Mouse (Mus musculus): ENCODE data around the gene Odf2l. TPM values are rescaled to one million over a fixed set of nuclear protein-coding genes. Genes with fewer than 3 reads are reported as not detected.

The Odf2l gene
- polyA plus RNA-seq, 1 experiment from 2014 or later, result 8.3 TPM

GRCm38 (mm10) chr3:145171390-145172060 lies 53.1 kb downstream of the Odf2l start:
- ATAC-seq, result no peak
- H3K4me1 ChIP-seq, result no peaks in the 10 kb centered on the region
- H3K9ac ChIP-seq, result no peak overlapping the region
- H3K4me3 ChIP-seq, result no peak overlapping the region
- no peaks in the 10 kb centered on the region for H3K36me3 ChIP-seq
- no peaks in the 10 kb centered on the region for H3K9me3 ChIP-seq (replicated peaks)
- 47% methylated on average over 4 of the region's 4 CpGs for WGBS (ENCODE audit: insufficient replicate concordance)
- H3K27ac ChIP-seq, result no peak overlapping the region
- no peaks in the 10 kb centered on the region for H3K27me3 ChIP-seq (replicated peaks)
- H3K4me2 ChIP-seq, result no peak overlapping the region

DNA sequence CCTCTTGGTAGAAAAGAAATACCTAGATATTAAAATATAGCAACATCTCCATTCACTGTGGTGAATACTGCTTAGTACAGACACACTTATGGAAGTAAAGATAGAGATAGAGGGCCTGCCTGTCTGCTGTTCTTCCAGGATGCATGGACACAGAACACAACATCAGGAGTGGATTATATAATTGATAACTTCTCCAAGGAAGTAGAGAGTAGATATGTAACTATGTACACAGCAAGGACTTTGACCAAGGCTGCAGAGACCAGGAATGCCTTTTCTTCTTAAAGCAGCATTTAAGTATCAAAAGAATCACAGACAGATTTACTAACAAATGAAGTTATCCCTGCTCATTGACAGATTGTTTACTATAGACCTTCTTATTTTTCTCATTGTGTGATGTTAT lies 66.3 kb downstream of the Odf2l start:
- H3K9me3 ChIP-seq (replicated peaks), result no peaks in the 10 kb centered on the region
- H3K27me3 ChIP-seq (replicated peaks), result no peaks in the 10 kb centered on the region
- no peak for ATAC-seq
- H3K4me3 ChIP-seq, result no peak overlapping the region
- H3K4me1 ChIP-seq, result no peaks in the 10 kb centered on the region
- no peaks in the 10 kb centered on the region for H3K36me3 ChIP-seq
- no peak overlapping the region for H3K27ac ChIP-seq
- no peak overlapping the region for H3K9ac ChIP-seq
- H3K4me2 ChIP-seq, result no peak overlapping the region

GRCm38 (mm10) chr3:145191972-145192371 lies 73.6 kb downstream of the Odf2l start:
- H3K36me3 ChIP-seq, result no peaks in the 10 kb centered on the region
- H3K4me2 ChIP-seq, result no peak overlapping the region
- WGBS (ENCODE audit: insufficient replicate concordance), result 30% methylated on average over 2 of the region's 2 CpGs
- no peak for ATAC-seq
- no peaks in the 10 kb centered on the region for H3K9me3 ChIP-seq (replicated peaks)
- H3K9ac ChIP-seq, result no peak overlapping the region
- no peak overlapping the region for H3K27ac ChIP-seq
- H3K4me3 ChIP-seq, result no peak overlapping the region
- no peaks in the 10 kb centered on the region for H3K27me3 ChIP-seq (replicated peaks)
- no peaks in the 10 kb centered on the region for H3K4me1 ChIP-seq

GRCm38 (mm10) chr3:145195240-145195923 lies 77.0 kb downstream of the Odf2l start:
- no peaks in the 10 kb centered on the region for H3K36me3 ChIP-seq
- H3K9ac ChIP-seq, result no peak overlapping the region
- H3K27ac ChIP-seq, result no peak overlapping the region
- H3K4me1 ChIP-seq, result no peaks in the 10 kb centered on the region
- ATAC-seq, result no peak
- no peaks in the 10 kb centered on the region for H3K9me3 ChIP-seq (replicated peaks)
- no peaks in the 10 kb centered on the region for H3K27me3 ChIP-seq (replicated peaks)
- 49% methylated on average over 8 of the region's 8 CpGs for WGBS (ENCODE audit: insufficient replicate concordance)
- no peak overlapping the region for H3K4me2 ChIP-seq
- H3K4me3 ChIP-seq, result no peak overlapping the region

- Histone ChIP-seq H3K36me3 (no peaks in the 10 kb centered on the region), H3K9ac (no peak overlapping the region), H3K4me3 (no peak overlapping the region), H3K27ac (no peak overlapping the region), H3K27me3 (replicated peaks) (no peaks in the 10 kb centered on the region), H3K9me3 (replicated peaks) (no peaks in the 10 kb centered on the region), H3K4me1 (no peaks in the 10 kb centered on the region), H3K4me2 (no peak overlapping the region)
- no peak for ATAC-seq
- WGBS (ENCODE audit: insufficient replicate concordance), result 71% methylated on average over 2 of the region's 2 CpGs
Measured at GRCm38 (mm10) chr3:145198050-145198449, 79.7 kb downstream of the Odf2l start.

Other genes with a start within 250 kb of the Odf2l start
- not detected in 2 replicates for gene Clca4b, start 186.1 kb upstream of the Odf2l start, polyA plus RNA-seq (2016; fragmentation: Nextera tagmentation; extraction: Ambion mirVana)
- not detected in 2 replicates for gene Clca4a, start 143.5 kb upstream of the Odf2l start, polyA plus RNA-seq (2016; fragmentation: Nextera tagmentation; extraction: Ambion mirVana)
- 0.04 TPM in 1 of 2 replicates, not detected in the other for gene Clca1, start 85.8 kb upstream of the Odf2l start, polyA plus RNA-seq (2016; fragmentation: Nextera tagmentation; extraction: Ambion mirVana)
- not detected in 2 replicates for gene Clca2, start 19.1 kb upstream of the Odf2l start, polyA plus RNA-seq (2016; fragmentation: Nextera tagmentation; extraction: Ambion mirVana)
- gene Col24a1, start 173.9 kb downstream of the Odf2l start, polyA plus RNA-seq (2016; fragmentation: Nextera tagmentation; extraction: Ambion mirVana), result 0.33 and 0.44 TPM in 2 replicates